Mouse (Mus musculus): Measurements from ENCODE around the gene Cenps.
"Not testable (repeated sequence)": the region's sequence is repeated elsewhere in the genome, so short reads cannot be mapped to it uniquely, and the experiment has no call there.

The Cenps gene

GRCm38 (mm10) chr4:149136982-149137770 lies at the start of gene Cenps:
Gene Cenps (minus strand): TSS chr4:149137629.
- in situ Hi-C loops (cut with MboI; ENCODE audit: low pct_unique_long_range_greater_than_20kb in 1 of 2, low sequenced_read_pairs in 2 of 2, unreplicated experiment in 1 of 2) = no loop called here

GRCm38 (mm10) chr4:149182755-149183154 lies 45.3 kb upstream of the Cenps start:
- in situ Hi-C loops (cut with MboI; ENCODE audit: low pct_unique_long_range_greater_than_20kb in 1 of 2, low sequenced_read_pairs in 2 of 2, unreplicated experiment in 1 of 2) = no loop called here

DNA sequence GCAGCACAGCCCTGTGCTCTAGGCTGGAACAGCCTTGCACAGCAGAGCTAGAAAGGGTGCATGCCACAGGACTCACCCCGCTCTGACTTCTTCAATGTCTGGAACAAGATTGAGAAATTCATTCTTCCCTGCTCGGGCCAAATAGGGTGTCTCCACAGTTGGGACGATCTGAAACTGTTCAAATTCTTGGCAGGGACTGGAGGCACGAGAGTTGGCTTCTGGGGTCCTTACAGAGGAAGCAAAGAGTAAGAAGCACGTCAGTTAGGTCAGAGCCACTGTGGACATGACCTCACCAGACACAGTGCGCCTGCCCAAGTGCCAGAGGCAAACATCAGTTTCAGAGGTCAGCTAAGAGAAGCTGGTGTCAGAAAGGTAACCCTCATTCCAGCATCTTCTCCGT lies 44.8 kb upstream of the Cenps start:
- in situ Hi-C loops (cut with MboI; ENCODE audit: low pct_unique_long_range_greater_than_20kb in 1 of 2, low sequenced_read_pairs in 2 of 2, unreplicated experiment in 1 of 2) = no loop called here

DNA sequence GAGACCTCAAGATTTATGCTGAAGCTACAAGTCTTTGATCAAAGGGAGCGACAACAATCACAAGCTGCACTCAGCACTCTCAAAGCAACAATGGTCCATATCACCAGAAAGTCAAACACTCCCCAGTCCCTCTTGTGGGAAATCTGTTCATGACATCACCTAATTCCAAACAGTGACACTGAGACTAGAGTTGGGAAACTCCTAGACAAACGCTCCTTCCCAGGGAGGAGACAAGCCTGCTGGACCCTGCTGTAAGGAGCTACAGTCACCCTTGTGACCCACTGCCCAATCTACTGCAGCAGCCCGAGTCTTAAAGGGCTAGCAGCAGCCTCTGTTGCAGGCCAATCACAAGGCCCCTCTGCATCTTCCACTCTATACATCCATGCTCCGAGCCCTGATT lies 42.1 kb upstream of the Cenps start:
- in situ Hi-C loops (cut with MboI; ENCODE audit: low pct_unique_long_range_greater_than_20kb in 1 of 2, low sequenced_read_pairs in 2 of 2, unreplicated experiment in 1 of 2) = no loop called here

GRCm38 (mm10) chr4:149179160-149179559 lies 41.7 kb upstream of the Cenps start:
- in situ Hi-C loops (cut with MboI; ENCODE audit: low pct_unique_long_range_greater_than_20kb in 1 of 2, low sequenced_read_pairs in 2 of 2, unreplicated experiment in 1 of 2) = no loop called here

DNA sequence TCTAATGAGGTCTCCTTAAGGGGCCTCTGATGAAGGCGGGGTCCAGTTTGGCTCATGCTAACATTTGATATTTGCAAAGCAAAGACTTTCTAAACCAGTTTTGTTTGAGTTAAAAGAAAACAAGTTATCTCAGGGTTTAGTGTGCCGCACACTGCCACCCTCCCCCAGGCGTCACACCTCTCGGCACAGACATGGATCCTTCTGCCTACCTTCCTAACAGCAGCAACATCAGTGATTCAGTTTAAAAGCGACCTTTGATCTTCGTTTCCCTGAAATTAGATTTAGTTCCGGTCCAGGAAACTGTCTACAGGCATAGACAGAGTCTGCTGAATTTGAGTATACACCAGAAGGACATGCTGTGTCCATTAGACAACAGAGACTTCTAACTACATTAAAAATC lies 40.9 kb upstream of the Cenps start:
- in situ Hi-C loops (cut with MboI; ENCODE audit: low pct_unique_long_range_greater_than_20kb in 1 of 2, low sequenced_read_pairs in 2 of 2, unreplicated experiment in 1 of 2) = no loop called here

- in situ Hi-C loops (cut with MboI; ENCODE audit: low pct_unique_long_range_greater_than_20kb in 1 of 2, low sequenced_read_pairs in 2 of 2, unreplicated experiment in 1 of 2) = no loop called here
These were observed 39.6 kb upstream of the Cenps start for GRCm38 (mm10) chr4:149177046-149177445.

DNA sequence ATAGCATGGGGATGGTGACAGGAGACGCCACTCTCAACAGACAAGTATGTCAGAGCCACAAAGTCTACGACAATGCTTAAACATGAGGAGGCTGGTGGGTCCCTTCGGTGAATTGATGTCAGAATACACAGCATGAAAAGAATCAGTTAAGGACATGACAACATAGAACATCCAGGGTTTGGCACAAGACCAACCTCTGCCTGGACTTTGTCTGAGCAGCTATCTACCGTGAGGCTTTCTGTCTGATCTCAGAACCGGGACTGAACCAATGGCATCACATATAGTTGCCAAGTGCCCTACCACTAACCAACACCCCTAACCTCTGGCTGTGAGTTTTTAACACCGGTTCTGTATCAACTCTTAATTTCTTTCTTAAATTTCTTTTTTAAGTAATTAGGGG lies 39.2 kb upstream of the Cenps start:
- in situ Hi-C loops (cut with MboI; ENCODE audit: low pct_unique_long_range_greater_than_20kb in 1 of 2, low sequenced_read_pairs in 2 of 2, unreplicated experiment in 1 of 2) = no loop called here

DNA sequence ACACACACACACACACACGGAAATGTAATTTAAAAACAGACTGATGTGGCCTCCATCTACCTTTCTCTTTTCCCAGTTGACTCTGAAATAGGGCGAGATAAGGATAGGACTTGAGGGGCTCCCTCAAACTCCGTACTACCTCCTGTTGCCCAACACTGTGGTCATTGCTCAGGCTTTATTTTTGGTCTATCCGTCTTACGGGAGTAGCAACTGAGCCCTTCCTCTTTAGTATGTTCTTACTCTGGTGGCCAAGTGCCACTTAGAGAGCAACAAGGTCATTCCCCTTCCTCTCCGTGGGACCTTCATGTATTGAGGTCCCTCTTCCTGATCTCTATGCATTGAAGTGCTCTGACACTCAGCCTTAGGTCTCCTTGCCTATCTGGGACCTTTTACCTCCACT lies 36.2 kb upstream of the Cenps start:
- in situ Hi-C loops (cut with MboI; ENCODE audit: low pct_unique_long_range_greater_than_20kb in 1 of 2, low sequenced_read_pairs in 2 of 2, unreplicated experiment in 1 of 2) = no loop called here

- in situ Hi-C loops (cut with MboI; ENCODE audit: low pct_unique_long_range_greater_than_20kb in 1 of 2, low sequenced_read_pairs in 2 of 2, unreplicated experiment in 1 of 2) = no loop called here
These were observed 35.2 kb upstream of the Cenps start for GRCm38 (mm10) chr4:149172666-149173065.

- in situ Hi-C loops (cut with MboI; ENCODE audit: low pct_unique_long_range_greater_than_20kb in 1 of 2, low sequenced_read_pairs in 2 of 2, unreplicated experiment in 1 of 2) = no loop called here
These were observed 34.7 kb upstream of the Cenps start for GRCm38 (mm10) chr4:149172083-149172482.

GRCm38 (mm10) chr4:149171581-149171981 lies 34.2 kb upstream of the Cenps start:
- in situ Hi-C loops (cut with MboI; ENCODE audit: low pct_unique_long_range_greater_than_20kb in 1 of 2, low sequenced_read_pairs in 2 of 2, unreplicated experiment in 1 of 2) = no loop called here

DNA sequence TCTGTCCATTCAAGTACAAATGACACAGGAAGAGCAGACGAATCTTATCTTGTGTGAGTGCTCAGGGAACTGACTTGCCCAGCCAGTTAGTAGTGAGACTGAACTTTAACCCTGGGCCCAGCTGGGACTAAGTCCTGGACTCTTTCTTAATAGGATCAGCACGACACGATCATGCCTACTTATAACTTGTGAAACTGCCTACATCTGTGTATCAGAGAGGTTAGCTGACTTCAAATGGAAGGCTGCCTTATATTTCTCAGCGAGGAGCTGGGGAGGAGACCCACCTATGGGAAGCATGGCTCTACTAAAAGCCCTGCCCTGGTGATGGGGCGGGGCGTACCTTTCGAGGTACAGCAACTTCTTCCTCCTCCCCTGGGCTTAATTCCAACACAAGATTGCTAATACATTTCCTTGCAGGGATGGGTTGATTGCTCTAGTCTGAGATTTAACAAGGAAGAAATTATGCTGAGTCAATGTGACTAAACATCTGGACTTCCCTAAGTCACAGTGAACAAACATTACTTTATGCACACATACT lies 33.0 kb upstream of the Cenps start:
- in situ Hi-C loops (cut with MboI; ENCODE audit: low pct_unique_long_range_greater_than_20kb in 1 of 2, low sequenced_read_pairs in 2 of 2, unreplicated experiment in 1 of 2) = no loop called here

GRCm38 (mm10) chr4:149169926-149170325 lies 32.5 kb upstream of the Cenps start:
- in situ Hi-C loops (cut with MboI; ENCODE audit: low pct_unique_long_range_greater_than_20kb in 1 of 2, low sequenced_read_pairs in 2 of 2, unreplicated experiment in 1 of 2) = not testable (repeated sequence)

DNA sequence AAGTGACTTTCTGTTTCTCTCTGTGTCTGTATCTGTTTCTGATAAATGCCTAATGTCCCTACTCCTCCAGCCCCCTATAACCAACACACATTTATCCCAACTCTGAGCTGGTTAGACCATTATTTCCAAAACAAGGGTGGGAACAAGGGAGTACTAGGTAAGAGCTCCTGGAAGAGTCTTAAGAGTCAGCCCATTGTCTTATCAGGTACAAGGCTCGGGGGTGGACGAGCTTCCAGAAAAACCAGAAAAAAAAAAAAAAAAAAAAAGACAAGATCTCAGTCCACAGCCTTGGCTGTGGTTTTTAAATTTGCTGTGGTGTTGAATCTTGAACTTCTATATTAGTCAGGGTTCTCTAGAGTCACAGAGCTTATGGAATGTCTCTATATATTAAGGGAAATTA lies 30.6 kb upstream of the Cenps start:
- in situ Hi-C loops (cut with MboI; ENCODE audit: low pct_unique_long_range_greater_than_20kb in 1 of 2, low sequenced_read_pairs in 2 of 2, unreplicated experiment in 1 of 2) = no loop called here

- in situ Hi-C loops (cut with MboI; ENCODE audit: low pct_unique_long_range_greater_than_20kb in 1 of 2, low sequenced_read_pairs in 2 of 2, unreplicated experiment in 1 of 2) = no loop called here
These were observed 29.7 kb upstream of the Cenps start for GRCm38 (mm10) chr4:149166957-149167611.

- in situ Hi-C loops (cut with MboI; ENCODE audit: low pct_unique_long_range_greater_than_20kb in 1 of 2, low sequenced_read_pairs in 2 of 2, unreplicated experiment in 1 of 2) = no loop called here
These were observed 29.0 kb upstream of the Cenps start, which contains the start of gene Pgd for GRCm38 (mm10) chr4:149166215-149166946. Gene Pgd (minus strand): TSS chr4:149166771.

DNA sequence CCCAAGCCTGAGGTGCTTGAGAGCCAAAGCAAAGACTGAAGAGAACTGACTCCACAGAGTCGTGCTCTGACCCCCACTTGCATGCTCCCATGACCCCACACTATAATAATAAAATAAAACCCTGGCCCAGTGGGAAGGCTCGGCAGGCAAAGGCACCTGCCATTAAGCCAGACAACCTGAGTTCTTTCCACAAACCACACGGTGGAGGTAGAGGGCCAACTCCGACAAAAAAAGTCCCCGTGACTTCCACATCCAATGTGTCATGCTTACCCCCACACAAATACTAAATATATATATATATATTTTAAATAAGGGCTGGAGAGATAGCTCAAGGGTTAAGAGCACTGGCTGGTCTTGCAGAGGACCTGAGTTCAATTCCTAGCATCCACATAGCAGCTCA lies 26.7 kb upstream of the Cenps start:
- in situ Hi-C loops (cut with MboI; ENCODE audit: low pct_unique_long_range_greater_than_20kb in 1 of 2, low sequenced_read_pairs in 2 of 2, unreplicated experiment in 1 of 2) = no loop called here

- in situ Hi-C loops (cut with MboI; ENCODE audit: low pct_unique_long_range_greater_than_20kb in 1 of 2, low sequenced_read_pairs in 2 of 2, unreplicated experiment in 1 of 2) = no loop called here
These were observed 25.8 kb upstream of the Cenps start for GRCm38 (mm10) chr4:149163196-149163595.
